Mouse (Mus musculus) urinary bladder, adult 18-20 months (tissue): ENCODE measurements around the gene Nr6a1.

Experiments
- DNase-seq, 2 experiments: peaks; one replicate each; pipeline ENCODE4 v3.0.0; 2022; ENCODE audit warnings: low spot score in 2 of 2, mixed read lengths in 2 of 2

Gene Nr6a1

DNA sequence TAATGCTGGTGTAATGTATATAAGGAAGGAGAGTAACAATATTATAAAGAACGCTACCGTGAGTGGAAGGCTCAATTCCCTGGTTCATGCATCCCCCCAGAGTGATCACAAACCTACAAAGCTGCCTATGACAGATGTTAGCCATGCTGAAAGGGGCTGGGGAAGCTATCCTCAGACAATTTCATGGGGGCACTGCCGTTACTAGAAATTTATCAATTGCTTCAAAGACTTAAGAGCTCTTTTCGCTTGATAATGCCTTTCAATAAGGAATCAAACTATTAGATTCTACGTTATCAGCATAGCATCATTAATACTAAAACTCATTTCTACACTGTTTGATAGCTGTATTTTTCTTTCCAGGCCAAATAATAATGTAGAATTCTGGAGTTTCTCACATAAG is 144.1 kb downstream of the Nr6a1 start:
- no peak for DNase-seq

DNA sequence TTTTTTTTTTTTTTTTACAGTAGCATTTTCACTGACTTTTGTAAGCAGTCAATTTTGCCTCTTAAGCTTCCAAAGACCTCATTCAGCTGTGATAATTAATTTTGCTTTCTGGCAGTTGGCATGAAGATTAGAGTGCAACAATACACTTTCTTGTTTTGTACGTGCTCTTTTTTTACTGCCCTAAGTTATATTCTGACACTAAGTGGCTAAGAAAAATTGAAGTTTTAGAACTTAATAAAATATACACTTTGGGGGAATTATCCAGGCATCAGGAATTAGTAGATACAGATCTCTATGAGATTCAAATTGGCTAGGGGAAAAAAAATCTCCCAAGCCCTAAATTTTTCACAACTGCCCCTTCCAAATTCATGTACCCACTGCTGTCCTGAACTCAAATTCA is 144.8 kb downstream of the Nr6a1 start:
- DNase-seq: no peak

DNA sequence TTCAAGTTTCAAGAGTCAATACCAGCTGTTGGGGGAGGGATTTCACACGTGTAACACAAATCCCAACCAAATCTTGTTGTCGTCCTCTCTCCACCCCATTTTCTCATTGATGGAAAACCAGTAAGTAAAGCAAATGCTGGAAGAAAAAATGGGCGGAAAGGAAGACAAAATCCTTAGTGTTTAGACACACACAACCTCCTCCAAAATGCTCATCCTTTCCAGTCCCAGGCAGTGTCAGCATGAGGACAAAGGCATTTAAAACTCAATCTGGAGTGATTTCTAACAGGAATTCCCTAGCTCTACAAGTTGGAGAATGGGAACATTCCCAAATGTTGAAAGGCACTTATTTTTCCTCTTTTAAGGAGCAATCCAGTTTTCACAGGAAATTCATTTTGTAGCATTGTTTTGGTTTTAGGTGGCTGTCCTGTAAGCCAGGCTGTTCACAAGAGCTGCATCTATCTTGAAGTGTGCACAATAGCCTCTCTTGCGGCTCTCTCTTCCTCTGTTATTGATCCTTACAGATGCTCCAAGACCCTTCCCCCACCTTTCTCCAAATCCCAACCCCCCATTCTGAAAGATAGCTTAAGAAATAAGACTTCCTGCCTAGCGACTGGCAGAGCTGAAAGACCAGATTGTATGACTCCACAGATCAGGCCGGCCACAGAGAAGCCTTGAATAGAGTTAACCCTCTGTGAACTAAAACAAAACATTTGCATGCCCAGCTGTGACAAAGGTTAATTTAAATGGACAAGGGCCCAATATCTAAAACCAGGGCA is 145.4 kb downstream of the Nr6a1 start:
- DNase-seq: no peak

DNA sequence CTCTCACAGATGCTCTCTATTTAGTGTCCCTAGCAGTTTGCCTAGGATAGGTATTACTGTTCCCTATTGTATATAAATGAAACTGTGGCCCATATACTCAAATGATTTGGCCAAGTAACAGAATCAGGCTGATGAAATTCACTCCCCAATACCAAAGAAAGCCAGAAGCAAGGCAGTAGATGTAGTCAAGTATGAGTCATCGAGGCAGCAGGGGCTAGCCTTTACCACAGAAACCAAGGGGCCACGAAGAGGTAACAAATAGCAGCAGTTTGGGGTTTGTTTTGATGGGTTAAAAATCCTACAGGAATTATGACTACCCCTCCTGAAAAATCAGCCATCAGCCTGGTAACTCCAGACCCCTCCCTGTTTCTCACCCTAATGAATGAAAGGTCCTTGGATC is 147.5 kb downstream of the Nr6a1 start:
- no peak for DNase-seq

DNA sequence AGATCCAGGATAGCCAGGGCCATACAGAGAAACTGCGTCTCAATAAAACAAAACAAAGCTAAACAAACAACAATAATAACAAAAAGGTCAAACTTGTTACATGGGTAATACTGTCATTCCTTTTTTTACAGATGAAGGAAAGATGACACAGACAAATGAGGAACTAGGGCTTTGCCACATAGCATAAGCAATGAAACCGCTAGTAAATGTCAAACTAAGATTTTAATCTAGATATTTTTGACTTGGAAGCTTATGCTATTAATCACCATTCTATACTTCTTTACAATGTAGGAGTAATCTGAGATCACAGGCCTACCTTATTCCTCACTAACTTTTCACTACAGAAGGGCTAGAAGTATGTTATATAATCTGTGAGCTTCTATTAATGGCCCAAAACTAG is 150.2 kb downstream of the Nr6a1 start:
- DNase-seq: no peak

DNA sequence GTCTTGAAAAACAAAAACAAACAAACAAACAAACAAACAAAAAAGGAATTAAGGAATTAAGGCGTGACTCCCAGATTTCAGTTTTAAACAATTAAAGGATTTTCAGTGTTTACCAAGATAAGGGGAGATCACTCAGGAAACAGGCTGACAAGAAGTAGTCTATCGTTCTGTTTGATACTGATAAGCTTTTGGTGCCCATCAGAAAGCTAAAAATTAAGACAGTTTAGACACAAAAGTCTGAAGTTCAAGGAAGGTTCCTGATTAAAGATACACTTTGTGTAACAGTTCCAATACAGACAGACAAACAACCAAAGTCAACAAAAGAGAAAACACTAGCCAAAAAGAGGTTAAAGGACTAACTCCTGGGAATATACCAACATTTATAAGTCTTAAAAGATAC is 152.6 kb downstream of the Nr6a1 start:
- no peak for DNase-seq

DNA sequence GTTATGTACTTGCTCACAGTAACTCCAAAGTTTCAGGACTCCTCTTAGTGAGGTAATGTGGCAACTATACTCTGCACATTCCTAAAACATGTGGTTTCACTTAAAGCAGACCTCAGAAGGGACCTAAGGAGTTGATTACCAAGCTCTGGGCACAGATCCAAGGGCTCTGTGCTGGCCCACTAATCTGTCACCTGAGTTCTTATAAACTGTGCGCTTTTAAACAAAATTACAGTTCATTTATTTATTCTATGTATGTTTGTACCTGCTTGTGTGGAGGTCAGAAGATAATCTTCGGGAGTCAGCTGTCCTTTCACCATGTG is 156.1 kb downstream of the Nr6a1 start:
- DNase-seq: no peak

DNA sequence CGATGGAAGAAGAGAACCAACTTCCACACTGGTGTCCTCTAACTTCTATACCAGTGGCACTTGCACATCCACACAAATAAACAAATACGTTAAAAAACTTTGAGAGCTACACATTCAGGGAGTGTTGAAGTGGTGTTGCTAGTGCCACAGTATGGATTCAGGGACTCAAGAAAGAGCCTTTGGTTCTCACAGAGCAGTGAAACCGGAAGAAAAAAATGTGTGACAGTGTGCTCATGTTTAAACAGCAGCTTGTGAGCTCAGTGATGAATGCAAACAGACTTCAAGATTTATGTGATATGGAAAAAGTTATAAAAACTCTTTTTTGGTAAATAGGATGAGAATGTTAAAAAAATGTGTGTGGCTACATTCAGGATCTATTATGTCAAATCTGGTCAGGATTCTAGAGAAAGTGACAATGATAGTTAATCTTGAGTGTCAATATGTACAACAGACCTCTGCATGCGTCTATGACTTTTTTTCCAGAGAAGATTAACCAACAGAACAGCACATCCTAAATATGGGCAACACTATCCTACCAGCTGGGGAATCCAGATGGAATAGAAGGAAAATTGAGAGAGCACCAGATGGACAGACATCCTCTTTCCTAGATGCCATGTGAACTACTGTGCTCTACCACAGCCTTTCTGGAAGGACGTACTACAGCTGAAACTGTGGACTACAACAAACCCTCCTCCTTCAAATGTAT is 156.6 kb downstream of the Nr6a1 start:
- DNase-seq: no peak

DNA sequence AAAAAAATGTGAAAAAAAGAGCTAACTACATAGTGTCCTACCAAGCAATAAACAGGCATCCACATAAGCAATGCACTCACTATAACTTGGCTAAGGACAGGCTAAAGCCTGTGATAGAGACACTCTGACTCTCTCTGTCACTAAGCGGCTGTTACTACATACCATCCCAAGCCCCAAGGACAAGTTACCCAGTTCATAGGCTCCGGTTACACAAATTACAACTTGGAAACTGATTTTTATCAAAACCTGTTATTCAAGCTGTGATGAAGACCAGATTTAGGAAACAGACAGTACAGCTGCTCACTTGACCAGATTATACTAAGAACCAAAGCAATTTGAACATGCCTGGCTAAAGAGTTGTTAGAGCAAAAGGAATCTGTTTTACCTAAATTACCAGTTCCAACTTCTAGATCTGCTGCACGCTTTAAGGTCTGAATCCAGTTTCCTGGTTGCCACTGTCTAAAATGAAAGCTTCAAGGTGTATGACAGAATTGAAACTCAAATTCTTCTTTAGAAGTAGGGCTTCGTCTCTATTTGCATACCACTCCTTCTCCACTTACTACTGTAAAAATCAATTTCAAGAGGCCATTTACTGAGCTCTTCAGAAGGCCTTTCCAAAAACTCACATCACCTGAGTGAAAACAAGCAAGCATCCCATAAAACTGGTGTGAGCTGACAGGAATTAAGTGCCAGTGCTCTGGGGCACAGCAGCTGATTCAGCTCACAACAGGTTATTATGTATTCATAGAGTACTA is 160.1 kb downstream of the Nr6a1 start:
- DNase-seq: no peak

DNA sequence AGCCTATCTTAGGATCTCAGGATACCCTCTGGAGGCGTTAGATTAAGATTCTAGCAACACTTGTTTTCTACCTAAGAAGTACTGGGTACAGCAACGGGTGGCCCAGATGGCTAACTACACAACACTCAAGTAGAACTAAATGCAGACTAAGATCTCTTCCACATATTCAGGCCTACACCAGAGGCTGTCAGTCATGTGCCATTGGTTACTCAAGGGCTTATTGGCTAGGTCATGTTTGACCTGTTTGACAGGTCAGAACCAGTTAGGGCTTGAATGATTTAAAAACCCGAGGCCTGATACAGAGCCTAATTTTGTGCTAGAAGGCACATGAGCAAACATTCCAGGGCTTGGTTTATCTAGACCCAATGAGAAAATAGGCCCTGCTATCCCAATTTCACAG is 187.6 kb downstream of the Nr6a1 start:
- DNase-seq: peak in 1 of 2 experiments; percentile 22

DNA sequence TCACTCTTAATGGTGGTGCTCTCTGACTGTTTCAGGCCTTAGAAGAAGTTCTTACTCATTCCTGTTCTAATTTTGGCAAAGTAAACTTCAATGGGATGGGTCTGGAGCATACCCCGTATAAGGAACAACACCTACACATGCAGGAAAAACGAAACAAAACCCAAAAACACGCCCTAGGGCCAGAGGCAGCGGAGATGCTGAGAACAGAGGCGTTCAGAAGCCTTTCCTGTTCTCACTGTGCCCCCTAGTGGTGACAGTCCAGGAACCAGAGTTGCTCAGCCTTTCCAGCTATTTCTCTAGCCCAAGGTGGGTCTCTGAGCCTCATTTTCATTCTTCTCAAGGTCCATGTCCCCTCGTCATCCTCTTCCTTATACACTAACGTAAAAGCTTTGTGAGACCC is 188.1 kb downstream of the Nr6a1 start:
- DNase-seq: peak; percentile 26 to 41

DNA sequence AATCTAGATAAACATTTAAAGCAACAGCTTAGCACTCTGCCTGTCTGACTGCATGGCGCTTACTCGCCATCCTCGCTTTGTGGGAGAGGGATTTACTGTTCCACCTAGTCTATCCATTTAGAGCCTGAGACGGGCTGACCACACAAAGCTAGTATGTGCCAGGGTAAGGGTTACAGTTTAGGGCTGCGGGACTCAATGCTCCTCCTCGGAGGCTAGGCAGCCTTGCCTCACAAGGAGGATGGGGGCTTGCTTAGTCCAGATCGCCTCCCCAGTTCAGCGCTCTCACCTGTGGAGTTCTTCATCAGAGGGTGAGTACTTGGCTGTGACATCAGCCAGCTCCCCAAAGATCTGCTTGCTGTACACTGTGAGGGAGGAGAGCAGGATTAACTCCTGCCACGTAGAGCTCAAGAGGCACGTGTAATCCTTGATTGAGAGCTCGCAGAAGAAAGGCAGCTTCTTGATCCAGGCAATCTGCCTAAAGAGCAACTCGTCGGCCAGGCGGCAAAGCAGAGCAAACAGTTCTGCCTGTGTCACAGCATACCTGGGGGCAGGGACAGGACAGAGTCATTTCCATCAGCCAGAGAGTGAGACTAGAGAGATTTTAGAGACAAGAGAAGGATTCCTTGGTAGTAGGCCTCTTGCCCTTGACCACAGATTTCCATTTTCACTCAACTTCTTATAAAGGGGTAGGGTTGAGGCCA is 188.7 kb downstream of the Nr6a1 start:
- DNase-seq: peak; percentile 5 to 11

DNA sequence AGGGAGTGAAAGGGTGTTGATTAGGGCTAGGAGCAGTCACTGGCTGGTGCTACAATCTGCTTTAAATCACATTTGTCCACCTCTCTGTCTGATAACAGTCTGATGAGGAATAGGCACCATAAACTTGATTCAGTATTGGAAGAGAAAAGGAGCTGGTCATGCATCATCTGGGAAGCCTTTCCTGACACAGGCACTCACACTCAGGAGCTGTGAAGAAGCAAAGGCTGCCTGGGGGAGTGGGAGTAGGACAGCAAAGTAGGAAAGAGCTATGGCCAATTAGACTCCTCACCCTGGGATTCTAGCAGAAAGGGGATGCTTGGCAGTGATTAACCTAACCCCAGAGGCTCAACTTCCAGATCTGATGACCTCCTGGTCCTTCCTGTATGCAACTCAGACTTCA is 191.7 kb downstream of the Nr6a1 start:
- no peak for DNase-seq

DNA sequence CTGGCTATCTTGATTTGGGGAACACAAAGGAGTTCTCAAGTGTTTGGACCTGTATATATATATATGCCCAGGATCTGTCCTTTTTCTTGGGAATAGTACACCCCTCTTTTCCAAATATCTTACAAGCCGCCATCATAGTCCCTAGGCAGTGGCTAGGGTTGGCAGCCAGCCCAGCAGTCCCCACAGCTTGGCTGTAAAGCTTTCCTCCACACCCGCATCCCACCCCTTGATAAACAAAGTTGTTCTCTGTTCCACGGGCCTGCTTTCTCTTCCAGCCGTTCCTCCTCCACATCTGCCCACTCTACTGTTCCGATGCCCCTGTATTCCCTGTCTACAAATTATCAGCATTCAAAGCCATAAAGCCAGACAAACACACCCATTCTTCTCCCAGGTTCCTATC is 192.8 kb downstream of the Nr6a1 start:
- no peak for DNase-seq

DNA sequence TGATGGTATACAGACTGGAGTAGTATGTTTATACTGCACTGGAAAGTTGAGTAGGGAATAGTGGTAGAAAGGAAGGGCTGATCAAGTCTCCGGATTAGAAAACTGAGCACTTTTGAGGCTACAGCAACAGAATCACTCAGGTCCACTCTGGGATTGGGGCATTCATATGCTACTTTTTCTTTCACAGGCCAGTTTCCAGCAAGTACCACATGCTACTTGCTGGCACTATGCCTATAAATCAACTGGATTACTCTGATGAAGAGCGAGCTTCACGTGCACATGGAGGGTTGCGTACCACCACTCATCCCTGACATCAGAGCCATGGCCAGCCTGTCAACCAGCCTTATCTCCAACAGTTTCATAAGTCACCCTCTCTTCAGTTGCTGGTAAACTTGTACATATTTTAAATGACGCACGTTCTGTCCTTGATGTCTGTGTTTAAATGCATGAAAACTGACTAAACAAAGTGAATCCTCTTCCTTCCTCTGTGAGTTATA is 197.1 kb downstream of the Nr6a1 start:
- DNase-seq: no peak

DNA sequence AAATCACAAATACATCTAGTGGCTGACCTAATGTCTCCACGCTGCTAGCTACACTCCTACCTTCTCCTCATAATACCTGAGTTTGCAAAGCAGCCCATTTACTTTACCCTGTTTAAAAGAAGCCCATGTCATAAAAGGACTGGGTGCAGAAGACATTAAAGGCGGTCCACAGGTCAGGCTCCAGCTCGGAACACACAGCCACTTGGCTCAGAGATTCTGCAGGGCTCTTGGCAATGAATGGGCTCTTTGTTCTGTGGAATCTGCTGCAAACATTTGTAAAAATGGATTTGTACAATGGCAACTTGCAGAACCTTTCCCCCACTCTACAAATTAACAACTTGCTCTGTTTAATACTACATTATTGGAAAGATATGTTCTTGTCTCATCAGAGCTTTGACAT is 202.1 kb downstream of the Nr6a1 start:
- DNase-seq: no peak

DNA sequence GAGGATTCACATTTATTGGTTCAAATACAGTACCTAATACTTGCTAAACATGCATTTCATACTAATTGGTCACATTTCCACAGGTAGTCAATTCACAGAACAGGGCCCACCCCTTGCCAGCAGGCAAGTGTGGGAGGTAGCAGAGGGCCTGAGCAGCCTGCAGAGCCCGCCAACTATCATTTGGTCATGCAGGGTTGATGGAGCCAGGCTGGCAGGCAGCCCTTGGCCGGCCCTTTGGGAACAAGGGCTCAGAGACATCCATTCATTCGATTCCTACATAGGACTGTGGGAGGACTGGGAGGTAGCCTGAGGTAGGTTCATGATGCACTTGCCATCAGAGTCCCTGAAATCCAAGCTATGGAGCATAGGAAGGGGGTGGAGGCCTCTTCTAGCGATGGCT is 204.1 kb downstream of the Nr6a1 start:
- DNase-seq: no peak

DNA sequence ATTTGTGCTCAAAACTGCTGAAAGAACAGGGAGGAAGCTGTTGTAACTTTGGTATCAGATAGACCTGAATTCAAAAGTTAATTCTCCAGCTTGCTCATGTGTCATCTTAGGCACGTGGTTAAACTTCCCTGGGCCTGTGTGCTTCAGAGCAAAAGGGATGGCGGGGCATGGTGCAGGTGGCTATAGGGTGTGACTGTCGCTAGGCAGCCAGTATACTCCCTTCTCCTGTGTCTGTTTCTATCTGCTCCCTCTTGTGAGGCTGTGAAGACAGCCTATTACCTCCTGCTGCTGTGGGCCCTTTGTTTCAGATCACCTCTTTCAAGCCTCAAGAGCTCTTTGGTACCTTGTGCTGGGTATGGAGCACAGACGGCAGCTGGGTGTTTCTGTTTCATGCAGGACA is 205.4 kb downstream of the Nr6a1 start:
- no peak for DNase-seq

DNA sequence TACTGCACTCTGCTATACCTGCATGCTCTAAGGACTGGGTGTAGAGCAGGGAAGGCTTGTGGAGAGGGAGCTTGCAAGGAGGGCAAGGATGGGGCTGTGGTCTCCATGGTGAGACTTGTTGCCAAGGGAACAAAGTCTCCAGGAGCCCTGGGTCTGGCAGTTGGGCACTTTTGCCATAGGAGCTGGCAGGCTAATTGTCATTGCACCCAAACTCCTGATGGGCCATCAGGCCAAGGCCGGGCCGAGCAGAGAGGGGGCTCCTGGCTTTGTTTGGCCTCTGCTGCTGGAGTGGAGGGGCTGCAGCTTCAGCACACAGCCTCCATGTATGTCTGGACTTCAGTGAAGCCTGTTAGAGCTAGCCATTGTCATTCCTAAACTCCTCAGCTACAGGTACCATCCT is 206.8 kb downstream of the Nr6a1 start:
- no peak for DNase-seq

DNA sequence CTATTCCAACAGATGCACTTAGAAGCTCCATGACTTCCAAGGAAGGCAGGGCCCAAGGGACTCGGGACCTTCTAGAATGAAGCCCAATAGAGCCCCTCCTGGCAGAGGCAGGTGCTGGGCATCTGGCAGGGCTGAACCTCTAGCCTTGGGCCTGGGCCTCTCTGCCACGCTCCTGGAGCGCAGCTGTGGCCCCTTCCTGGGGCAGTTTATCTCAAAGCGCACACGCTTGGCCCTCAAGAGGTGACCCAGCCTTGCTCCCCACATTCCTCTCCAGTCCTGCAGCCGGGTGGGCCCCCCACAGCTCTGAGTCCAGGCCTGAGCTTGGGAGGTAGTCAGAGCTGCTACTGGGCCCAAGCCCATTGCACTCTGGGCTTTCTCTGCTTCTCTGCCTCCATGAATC is 208.1 kb downstream of the Nr6a1 start:
- no peak for DNase-seq

DNA sequence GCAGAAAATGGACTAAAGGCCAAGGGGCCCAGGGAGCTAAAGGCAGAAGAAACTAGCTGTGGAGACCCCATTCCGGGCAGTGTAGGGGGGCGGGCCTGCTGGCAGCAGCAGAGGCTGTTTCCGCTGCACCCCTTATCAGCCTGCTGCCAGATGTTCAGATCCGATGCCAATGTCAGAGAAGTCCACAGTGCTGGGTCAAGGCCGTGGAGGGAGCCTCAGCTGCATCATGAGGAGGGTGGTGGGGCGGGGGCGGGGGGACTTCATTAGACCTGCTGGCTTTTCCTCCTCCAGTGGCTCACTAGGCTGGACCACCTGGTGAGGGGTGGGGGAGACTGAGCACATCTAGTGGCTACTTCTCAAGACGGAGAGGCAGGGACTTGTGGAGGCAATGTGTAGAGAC is 208.8 kb downstream of the Nr6a1 start:
- DNase-seq: no peak

DNA sequence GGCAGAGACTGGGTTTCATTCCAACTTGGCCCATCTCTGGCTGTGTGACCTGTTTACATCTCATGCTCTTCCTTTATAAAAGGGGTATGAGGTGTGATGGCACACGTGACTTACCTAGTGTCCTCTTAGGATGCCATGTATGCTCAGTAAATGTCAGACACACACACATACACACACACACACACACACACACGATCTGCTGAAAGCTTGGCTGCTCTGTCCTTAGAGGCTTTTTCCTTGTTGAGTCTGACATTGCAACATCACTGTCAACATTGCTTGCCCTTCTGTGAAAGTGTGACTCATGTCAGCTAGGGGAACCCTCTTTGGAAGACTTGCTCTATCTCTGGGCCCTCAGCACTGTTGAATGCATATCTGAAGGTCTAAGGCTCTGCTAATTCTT is 210.1 kb downstream of the Nr6a1 start:
- DNase-seq: no peak
